Mouse (Mus musculus): ENCODE measurements around the gene Ppp2r5c.

The Ppp2r5c gene

DNA sequence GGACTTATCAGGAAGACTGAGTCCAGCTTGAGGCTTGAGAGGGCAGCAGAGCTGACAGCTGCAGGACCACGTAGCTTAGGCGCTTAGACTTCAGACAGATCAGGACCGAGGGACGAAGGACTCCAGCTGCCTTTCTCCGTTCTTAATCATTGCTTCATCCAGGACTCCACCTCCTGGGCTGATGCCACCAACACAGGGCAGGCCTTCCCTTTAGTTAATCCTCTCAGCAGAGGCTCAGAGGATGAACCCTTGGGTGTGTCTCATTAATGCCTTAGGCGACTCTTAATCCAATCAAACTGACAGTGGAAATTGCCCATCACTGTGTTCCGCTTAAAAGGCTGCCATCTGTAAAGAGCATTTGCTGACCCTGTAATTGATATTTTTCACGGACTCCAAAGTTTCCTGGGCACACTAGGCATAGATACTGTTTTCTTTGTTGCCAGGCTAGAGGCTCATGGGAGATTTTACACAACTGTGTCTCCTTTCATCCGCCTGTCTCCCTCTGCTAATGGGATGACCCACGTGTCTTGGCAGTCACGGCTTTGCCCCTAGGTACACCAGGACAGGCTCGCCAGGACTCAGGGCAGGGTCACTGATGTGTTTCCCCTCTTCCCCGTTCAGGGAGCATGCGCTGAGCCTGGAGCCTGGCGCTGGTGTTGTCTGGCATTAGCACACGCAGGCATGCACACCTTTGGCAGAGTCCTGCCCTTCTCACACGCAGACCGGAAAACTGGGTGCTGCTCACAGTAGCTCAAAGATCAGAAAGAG, 110.1 kb downstream of the Ppp2r5c start:
- no peak for DNase-seq (ENCODE audit: low spot score in 2 of 2)

DNA sequence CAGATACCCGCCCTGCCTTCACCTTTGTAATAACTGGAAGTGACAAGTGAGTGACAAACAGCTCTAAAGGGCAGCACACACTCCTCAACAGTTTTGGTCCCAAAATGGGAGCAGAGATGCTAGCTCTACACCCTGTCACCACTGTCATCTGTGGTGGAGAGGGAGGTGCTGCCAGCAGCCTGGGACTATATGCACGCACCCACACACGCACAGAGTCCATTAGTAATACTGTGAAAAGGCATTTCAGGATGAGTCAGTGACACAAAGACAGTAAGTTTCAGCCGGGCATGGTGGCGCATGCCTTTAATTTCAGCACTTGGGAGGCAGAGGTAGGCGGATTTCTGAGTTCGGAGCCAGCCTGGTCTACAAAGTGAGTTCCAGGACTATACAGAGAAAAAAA, 111.3 kb downstream of the Ppp2r5c start:
- DNase-seq (ENCODE audit: low spot score in 2 of 2): peak in 1 of 2 experiments; percentile 38

DNA sequence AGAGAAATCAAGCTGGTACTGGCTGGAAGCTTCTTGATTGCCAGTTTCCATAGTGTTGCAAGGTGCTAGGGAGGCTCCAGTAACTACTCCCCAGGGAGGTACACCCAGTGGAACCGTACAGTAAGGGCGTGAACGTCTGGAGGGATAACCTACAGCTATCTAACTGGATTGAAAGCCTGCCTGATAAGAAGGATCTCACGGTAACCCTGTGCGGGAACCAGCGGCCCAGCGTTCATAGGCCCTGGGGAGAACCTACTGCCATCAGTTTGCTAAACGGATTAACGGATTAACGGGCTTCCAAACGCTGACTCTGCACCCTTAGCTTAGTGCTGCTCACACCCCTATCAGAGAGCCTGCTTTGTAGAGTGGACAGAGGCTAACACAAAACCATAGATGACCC, 116.5 kb downstream of the Ppp2r5c start:
- DNase-seq (ENCODE audit: low spot score in 2 of 2): no peak

DNA sequence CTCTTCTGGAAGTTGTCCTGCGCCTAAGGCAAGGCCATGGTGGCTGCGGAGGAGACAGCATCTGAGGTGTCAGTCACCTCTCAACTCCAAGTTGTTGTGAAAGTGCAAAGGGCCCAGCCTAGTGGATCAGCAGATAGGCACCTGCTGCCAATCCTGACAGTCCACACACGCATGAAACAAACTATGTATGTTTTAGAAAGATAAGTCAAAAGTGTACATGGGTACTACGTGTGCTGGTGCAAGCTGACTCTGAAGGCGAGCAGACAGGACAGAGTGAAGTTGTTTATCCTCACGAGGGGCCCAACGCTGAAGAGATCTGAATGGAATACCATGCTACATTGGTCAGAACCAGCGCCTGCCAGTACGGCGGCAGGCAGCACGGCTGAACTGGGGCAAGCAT, 117.9 kb downstream of the Ppp2r5c start:
- DNase-seq (ENCODE audit: low spot score in 2 of 2): no peak

DNA sequence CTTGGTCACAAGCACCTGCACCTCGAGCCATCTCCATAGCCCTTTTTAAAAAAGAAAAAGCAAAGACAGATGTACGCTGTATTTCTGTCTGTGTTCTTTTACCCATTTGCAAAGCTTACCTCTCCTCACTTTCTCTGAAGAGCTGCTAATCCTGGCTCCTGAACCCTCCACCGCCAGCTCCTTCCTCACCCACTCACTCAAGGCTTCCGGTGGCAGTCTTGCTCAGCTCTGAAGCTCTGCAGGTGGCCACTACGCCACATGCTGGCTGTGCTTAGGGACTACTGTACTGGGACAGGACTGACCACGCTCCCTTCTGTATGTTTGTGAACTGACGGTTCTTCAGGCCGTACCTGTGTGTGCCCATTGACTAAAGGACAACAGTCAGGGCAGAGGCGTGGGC, 119.4 kb downstream of the Ppp2r5c start:
- no peak for DNase-seq (ENCODE audit: low spot score in 2 of 2)

DNA sequence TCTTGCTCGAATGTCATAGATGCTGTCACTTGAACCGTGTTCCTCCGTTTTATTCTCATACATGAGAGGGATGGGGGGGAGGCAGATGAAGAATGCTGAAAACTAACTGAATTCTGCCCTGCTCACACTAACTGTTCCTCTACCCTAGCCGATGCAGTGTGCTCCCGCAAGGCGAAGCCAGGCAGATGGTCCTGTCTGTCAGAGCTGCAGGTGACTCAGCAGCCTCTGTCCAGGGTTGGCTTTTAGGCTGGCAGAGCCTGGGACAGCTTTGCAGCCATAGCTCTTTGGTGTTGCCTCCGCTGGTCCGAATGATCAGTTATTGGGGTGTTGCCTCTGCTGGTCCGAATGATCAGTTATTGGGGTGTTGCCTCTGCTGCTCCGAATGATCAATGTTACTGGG, 124.1 kb downstream of the Ppp2r5c start:
- DNase-seq (ENCODE audit: low spot score in 2 of 2): no peak

DNA sequence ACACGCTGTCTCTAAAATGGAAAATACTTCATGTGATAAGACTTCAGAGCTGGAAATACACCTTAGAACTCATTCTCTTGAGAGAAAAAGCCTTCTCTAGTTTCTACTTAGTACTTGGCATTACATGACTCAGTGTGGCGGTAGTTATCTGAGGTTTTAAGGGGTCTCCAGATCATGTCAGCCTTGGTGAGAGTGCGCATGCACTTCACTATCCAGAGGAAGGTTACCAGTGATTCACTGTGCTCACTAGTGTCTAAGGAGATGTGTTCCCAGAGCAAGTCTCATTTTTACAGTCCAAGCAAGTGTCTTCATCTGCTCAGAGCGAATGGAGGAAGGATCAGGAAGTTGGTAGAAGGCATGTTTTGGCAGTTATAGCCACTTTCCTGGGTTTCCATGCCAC, 125.4 kb downstream of the Ppp2r5c start:
- no peak for DNase-seq (ENCODE audit: low spot score in 2 of 2)

DNA sequence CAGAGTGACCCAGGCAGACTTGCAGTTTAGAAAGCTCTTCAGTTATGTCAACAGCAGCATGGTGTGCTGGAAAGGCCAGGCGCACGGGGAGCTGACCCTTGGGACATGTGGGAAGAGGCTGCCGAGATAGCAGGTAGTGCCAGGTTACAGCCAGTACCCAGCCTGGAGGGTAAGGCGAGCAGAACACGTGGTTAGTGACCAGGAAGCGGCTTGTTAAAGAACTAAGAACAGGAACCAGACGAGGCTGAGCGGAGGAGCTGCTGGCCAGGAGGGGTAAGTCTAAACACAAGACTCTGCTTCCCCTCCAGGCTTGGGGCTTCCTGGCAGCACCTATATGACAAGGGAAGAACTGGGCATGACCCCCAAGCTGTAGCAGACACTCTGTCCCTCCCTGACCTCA, 126.7 kb downstream of the Ppp2r5c start:
- DNase-seq (ENCODE audit: low spot score in 2 of 2): no peak

DNA sequence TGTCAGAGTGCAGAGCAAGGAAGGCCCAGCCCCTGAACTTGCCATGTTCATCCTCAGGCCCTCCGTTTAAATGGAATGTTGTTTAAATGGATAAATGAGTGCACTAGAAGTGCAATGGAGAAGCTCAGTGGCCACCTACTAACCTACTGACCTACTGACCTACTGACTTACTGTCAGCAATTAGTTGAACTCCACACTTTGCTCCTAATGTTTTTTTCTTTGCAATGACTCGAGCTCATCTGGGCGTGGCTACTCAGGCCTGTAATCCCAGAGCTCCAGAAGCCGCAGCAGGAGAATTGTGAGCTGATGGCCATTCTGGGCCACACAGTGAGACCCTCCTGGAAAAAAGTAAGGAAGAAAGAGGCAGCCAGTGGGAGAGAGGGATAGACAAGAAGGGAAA, 129.0 kb downstream of the Ppp2r5c start:
- DNase-seq (ENCODE audit: low spot score in 2 of 2): no peak

DNA sequence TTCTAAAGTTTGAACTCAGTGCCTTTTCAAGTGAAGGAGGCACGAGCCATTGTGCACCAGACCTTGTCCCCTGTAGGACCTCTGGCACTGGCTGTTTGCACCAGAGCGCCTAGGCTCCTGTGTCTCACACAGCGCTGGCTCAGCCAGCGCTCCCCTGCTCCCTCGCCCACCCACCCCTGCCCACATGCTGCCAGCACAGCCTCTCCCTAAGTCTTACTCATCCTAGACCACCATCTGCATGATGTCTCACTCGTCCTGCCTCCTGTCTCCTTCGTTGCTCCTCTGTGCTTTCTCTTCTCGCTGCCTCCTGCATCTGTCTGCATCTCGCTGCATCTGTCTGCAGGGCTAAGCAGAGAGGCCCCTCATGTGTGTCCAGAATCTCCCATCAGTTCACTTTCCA, 131.4 kb downstream of the Ppp2r5c start:
- no peak for DNase-seq (ENCODE audit: low spot score in 2 of 2)

DNA sequence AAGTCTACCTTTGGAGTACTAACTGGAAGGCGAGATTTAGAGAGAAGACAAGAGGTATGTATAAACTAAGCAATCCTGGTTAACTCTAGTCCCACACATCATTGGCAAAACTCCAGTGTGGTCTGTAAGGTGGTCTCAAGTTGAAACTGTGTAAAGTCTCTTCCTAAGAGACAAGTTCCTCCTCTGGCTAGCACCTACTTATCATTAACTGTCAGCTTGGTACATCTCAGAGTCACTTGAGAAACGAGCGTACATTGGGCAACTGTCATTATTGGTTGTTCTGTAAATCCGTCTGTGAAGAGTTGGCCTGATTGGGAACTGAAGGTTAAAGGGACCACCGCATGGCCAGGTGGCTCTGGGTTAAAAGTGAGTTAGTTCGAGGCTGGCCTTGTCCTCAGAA, 141.7 kb downstream of the Ppp2r5c start:
- DNase-seq (ENCODE audit: low spot score in 2 of 2): no peak

DNA sequence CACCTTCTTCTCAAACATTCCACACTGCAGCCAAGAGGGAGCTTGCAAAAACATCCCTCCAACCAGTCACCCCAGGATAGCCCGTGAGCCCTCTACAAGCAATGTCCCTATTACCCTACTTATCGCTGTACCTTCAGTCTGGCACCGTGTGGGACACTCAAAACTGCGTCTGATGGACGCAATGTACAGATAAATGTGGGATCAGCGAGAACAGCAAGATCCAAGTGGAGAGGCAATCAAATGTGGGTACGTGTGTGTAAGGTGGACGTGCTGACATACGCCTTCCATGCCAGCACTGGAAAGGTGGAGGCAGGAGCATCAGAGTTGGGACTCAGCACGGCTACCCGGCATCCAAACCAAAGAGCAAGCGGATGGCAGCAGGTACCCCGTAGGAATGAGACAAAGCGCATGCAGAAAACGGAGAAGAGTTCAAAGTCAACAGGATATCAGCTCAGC, 143.9 kb downstream of the Ppp2r5c start:
- no peak for DNase-seq (ENCODE audit: low spot score in 2 of 2)

DNA sequence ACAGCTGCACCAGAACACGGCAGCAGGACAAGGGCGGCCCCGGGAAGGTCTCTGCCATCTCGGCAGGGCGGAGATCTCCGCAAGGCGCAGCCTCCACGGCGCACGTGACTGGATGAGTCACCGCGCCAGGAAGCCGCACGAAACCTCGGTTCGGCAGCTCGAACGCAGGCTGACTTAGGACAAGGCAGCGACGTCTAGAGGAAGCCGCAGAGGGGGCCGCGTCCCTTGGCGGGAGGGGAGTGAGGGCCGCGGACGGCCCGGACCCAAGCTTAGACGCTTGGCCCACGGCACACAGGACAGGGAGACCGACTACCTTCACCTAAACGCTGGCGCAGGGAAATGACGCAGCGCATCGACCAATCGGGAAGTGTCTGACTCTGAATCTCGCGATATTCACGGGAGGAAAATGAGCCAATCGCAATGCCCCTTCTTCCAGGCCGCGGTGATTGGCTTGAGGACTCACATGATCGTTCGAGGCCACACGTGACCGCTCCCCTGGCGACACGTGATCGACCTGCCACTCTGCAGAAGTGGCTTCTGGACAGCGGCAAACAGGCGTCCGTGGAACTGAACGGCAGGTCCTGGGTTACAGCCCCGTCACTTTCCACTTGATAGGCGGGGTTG, 144.5 kb downstream of the Ppp2r5c start:
- DNase-seq (ENCODE audit: low spot score in 2 of 2): peak; percentile 99 to 100

DNA sequence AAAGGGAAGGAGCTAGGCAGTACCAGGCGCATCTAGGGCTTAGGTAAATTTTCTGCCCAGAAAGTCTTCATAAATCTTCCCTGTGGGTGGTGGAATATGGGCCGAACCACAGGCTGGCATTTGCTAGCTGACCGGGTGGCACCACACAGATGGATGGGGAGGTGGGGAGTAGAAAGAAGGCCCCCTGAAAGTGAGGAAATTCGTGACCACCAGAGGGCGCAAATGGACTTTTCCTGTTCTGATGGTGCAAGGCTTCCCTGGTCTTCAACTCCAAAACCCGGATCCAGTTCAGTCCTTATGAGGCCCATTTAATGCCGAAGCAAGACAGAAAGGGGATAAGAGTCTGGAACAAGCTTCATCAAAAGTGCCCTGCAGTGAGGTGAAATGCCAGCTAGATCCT, 151.6 kb downstream of the Ppp2r5c start:
- DNase-seq (ENCODE audit: low spot score in 2 of 2): peak in 1 of 2 experiments; percentile 79

DNA sequence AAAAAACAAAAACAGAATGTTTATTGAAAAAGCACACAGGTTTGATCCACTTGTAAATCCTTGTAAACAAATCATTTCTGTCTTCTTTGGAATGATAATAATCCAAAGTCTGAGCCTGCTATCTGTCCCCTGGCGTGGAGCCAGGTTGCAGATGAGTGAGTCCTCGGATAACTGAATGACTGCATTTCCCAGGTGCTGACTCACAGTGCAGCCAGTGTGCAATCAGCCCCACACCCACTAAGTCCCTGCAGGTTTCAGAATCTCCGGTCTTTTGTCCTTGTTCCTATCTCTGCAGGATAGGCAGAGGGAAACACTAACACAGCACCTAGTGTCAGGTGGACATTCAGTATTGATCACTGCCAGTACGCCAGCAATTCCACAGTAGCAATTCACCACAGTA, 152.9 kb downstream of the Ppp2r5c start:
- peak in 1 of 2 experiments; percentile 48 for DNase-seq (ENCODE audit: low spot score in 2 of 2)

DNA sequence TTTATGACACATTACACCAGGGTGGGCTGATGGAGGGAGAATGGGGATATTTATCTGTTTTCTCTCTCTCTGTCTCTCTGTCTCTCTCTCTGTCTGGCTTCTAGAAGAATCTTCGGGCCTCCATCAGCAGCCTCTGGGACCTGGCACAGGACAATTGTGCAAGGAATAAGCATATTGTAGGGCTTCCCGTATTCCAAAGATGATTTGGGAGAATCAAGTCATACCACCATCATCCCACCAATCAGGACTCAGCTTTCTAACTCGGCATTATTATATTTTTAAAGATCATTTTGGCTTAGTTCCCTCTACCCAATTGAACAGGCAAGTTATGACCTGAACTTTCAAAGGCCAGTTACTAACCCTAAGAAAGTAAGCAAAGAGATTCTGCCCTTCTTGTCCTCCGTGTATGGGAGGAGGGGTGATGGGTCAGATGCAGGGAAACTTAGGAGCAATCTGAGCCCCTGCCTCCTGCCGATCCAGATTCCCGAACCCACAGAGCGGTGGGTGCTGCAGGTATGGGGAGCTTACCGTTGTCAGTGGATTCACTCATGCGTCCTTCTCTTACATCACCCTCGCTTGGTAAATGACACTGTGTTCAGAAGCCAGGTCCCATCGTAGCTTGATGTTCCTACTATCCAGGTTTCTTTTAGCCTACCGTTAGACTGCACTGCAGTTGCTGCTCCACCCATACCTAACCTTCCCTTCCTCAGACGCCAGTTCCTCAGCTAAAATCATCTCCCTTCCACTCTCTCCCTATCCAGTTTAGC, 153.5 kb downstream of the Ppp2r5c start:
- peak in 1 of 2 experiments; percentile 31 for DNase-seq (ENCODE audit: low spot score in 2 of 2)

DNA sequence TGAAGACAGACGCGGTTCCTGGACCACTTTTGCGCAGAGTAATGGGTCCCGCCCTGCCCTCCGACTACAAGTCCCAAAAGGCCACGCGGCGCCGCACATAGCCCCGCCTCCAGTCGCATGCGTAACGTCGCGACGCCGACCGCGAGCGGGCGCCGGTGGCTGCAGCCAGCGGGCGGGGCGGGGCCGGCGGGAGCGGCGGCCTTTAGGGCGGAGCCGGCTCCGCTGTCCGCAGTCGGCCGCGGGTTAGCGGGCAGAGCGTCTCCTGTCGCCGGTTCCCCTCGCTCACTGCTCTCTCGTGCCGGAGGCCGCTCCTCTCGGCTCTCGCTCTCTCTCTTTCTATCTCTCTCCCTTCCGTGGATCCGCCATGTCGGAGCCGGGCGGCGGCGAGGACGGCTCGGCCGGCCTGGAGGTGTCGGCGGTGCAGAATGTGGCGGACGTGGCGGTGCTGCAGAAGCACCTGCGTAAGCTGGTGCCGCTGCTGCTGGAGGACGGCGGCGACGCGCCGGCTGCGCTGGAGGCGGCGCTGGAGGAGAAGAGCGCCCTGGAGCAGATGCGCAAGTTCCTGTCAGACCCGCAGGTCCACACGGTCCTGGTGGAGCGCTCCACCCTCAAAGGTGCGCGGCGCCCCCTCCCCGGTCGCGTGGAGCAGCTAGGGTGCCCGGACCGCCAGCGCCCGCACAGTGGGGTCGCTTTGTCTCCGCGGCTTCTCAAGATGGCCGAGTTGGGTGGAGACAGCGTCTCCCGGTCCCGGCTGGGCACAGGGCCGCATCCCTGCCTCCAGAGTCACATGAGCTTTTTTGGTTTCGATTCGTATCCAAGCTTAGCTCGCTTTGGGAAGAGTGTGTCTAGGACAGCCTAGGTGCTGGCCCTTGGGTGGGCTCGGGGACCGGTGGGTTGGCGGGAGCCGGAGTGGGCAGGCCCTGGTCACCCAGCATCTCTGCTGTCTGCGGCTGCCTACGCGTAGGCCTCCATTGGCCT, 154.6 kb downstream of the Ppp2r5c start, which contains the start of gene Dync1h1:
TSS of gene Dync1h1 (plus strand) at position 212 of the 978 bp plus-strand sequence.
- DNase-seq (ENCODE audit: low spot score in 2 of 2): peak; percentile 68 to 92

DNA sequence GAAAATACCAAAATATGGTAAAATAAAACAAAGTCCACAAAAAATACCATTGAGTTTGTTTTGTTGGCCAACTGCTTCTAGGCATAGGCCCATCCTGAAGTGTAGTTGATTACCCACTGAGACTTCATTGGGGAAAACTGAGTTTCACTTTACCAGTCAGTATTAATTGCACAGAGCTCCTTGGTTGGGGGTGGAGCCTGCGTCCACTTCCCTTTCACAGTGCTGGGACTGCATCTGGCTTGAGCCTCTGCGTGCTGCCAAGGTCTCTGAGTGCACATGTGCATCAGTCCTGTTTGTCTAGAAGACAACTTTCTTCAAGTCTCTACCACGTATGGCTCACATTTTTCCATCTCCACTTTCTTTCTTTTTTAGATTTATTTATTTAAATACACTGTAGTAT, 159.2 kb downstream of the Ppp2r5c start:
- DNase-seq (ENCODE audit: low spot score in 2 of 2): no peak

DNA sequence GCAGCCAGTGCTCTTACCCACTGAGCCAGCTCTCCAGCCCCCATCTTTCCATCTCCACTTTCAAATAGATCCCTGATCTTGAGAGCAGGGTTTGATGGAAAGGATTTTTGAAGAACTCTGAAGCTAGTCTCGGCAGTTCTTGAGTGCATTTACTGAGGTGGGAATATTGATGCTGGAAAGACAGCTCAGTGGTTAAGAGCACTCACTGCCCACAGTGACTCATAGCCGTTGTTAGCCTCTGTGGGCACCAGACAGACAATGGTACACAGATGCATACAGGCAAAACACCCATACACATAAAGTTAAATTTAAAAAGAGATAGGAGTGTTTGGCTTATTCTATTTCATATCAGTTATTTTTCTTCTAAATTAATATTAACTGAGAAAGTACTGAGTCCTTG, 159.8 kb downstream of the Ppp2r5c start:
- no peak for DNase-seq (ENCODE audit: low spot score in 2 of 2)

DNA sequence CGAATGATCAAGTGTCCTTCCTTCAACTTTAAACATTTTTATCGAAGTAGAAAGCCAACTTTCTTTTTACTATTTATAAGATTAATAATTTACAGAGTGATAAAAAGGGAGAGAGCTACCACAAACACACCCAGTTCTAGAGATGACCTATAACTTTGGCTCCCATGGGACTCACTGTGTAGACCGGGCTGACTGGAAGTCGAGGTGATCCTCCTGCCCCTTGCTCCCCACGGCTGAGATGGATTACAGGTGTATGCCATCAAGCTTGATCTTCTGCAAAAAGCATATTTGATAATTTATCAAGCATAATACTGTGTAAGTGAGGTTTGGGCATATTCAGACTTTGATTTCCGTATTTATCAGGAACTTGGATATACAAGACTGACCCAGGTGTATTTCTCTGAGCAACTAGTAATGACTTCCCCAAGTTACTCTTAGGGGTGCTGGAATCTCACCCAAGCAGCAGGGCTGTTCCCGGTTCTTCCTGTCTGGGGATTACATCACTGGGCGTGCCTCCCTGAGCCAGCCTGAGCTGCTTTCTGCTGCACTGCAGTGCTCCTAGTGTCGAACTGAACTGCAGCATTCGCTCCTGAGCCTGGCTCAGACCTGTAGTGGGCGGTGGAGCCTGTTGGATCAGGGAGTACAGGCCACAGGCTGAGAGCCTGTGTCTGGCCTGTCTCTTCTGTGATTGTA, 161.7 kb downstream of the Ppp2r5c start:
- peak in 1 of 2 experiments; percentile 46 for DNase-seq (ENCODE audit: low spot score in 2 of 2)

DNA sequence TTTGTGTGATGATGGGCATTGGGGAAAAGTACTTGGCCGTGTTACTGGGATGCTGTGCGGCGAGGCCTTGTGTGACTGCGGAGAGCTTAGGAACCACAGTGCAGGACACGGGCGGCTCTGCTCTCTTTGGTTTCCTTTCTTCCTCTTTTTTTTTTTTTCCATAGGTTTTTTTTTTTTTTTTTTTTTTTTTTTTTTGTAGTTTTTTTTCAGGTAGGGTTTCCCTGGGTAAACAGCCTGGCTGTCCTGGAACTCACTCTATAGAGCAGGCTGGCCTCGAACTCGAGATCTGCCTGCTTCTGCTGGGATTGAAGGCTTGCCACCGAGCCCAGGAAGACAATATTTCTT, 162.2 kb downstream of the Ppp2r5c start:
- no peak for DNase-seq (ENCODE audit: low spot score in 2 of 2)
